22 mouse cellular contexts compared by ENCODE assay signal in genomic region chr7:49018478-49018914, GRCm38 (mm10).
DNase-seq lines count a peak whose midpoint lies in the region; ATAC-seq and TF ChIP-seq lines count a peak whose summit lies in the region.
"Had no signal": no experiment of that assay in that cellular context is flagged by ENCODE, and none has a peak within 500 bp of the region (broad histone marks: within the 10 kb centered on the region; RNA-seq: fewer than 3 reads in every experiment).

No protein-coding gene starts in this region.

- peaks cover 52% of the 10 kb centered on the region for H3K4me1 ChIP-seq in midbrain, embryonic 10.5 days
- 0 out of 2 replicates have a peak, but pooled peaks cover 2% of the 10 kb centered on the region for H3K4me1 ChIP-seq in midbrain, postnatal 0 days (ENCODE audit: insufficient read depth, low read length)
- H3K4me1 ChIP-seq in hindbrain, embryonic 14.5 days (replicated peaks; ENCODE audit: control insufficient read depth, insufficient read depth, low read length): peaks cover 56% of the 10 kb centered on the region
- H3K4me1 ChIP-seq in midbrain, embryonic 12.5 days: peaks cover 31% of the 10 kb centered on the region; the same call in 1 of the 2 replicates
- H3K4me1 ChIP-seq in neural tube, embryonic 15.5 days: peaks cover 54% of the 10 kb centered on the region
- H3K4me1 ChIP-seq: intestine, embryonic 15.5 days; liver, embryonic 12.5 days had no signal

- no peak for DNase-seq in midbrain, embryonic 10.5 days (ENCODE audit: low spot score)
- DNase-seq in midbrain, postnatal 0 days (ENCODE audit: low spot score): no peak
- no peak for DNase-seq in hindbrain, embryonic 14.5 days (ENCODE audit: low spot score)
- no peak for DNase-seq in layer of hippocampus, postnatal 10 days (ENCODE audit: low spot score in 2 of 2)
- DNase-seq in heart, postnatal 36 days: no peak
- DNase-seq: adrenal gland, adult 2 months; cerebellum, postnatal 36 days; heart, postnatal 14 days; layer of hippocampus, postnatal 36 days; right cerebral cortex, postnatal 14 days had no signal

- H3K36me3 ChIP-seq in midbrain, embryonic 10.5 days: no peaks in the 10 kb centered on the region
- H3K36me3 ChIP-seq in midbrain, postnatal 0 days (ENCODE audit: insufficient read depth, low read length): no peaks in the 10 kb centered on the region
- H3K36me3 ChIP-seq in hindbrain, embryonic 14.5 days (replicated peaks; ENCODE audit: control insufficient read depth, insufficient read depth): no peaks in the 10 kb centered on the region
- no peaks in the 10 kb centered on the region for H3K36me3 ChIP-seq in midbrain, embryonic 12.5 days
- H3K36me3 ChIP-seq in neural tube, embryonic 15.5 days: no peaks in the 10 kb centered on the region
- H3K36me3 ChIP-seq: G1E; intestine, embryonic 15.5 days; kidney, embryonic 15.5 days; liver, embryonic 12.5 days; lung, embryonic 15.5 days had no signal

- peaks cover 6% of the 10 kb centered on the region; the same call in 1 of the 2 replicates for H3K27me3 ChIP-seq in midbrain, embryonic 10.5 days (ENCODE audit: low read depth, poor library complexity, severe bottlenecking)
- H3K27me3 ChIP-seq in midbrain, postnatal 0 days (ENCODE audit: insufficient read depth, low read length): no peaks in the 10 kb centered on the region
- H3K27me3 ChIP-seq in hindbrain, embryonic 14.5 days (ENCODE audit: control insufficient read depth, insufficient read depth, low read length): no peaks in the 10 kb centered on the region
- H3K27me3 ChIP-seq in midbrain, embryonic 12.5 days: peaks cover 7% of the 10 kb centered on the region; the same call in 1 of the 2 replicates
- H3K27me3 ChIP-seq in neural tube, embryonic 15.5 days (replicated peaks): no peaks in the 10 kb centered on the region
- H3K27me3 ChIP-seq: intestine, embryonic 15.5 days; lung, embryonic 15.5 days had no signal

- H3K4me3 ChIP-seq in midbrain, embryonic 10.5 days: no peak overlapping the region
- H3K4me3 ChIP-seq in midbrain, postnatal 0 days (ENCODE audit: low read depth, low read length): no peak overlapping the region
- no peak overlapping the region for H3K4me3 ChIP-seq in hindbrain, embryonic 14.5 days (replicated peaks; ENCODE audit: low read length)
- H3K4me3 ChIP-seq in midbrain, embryonic 12.5 days: no peak overlapping the region
- no peak overlapping the region for H3K4me3 ChIP-seq in neural tube, embryonic 15.5 days (replicated peaks)
- H3K4me3 ChIP-seq: erythroblast, embryonic 14.5 days; intestine, embryonic 15.5 days; kidney, embryonic 15.5 days; liver, embryonic 12.5 days; lung, embryonic 15.5 days; myocyte had no signal

- H3K9ac ChIP-seq in midbrain, postnatal 0 days (replicated peaks; ENCODE audit: low read length, poor library complexity, severe bottlenecking): no peak overlapping the region
- H3K9ac ChIP-seq in hindbrain, embryonic 14.5 days: no peak overlapping the region
- no peak overlapping the region for H3K9ac ChIP-seq in midbrain, embryonic 12.5 days (replicated peaks)
- H3K9ac ChIP-seq in neural tube, embryonic 15.5 days (replicated peaks): no peak overlapping the region
- H3K9ac ChIP-seq: intestine, embryonic 15.5 days; kidney, embryonic 15.5 days; liver, embryonic 12.5 days; lung, embryonic 15.5 days had no signal

- no peak overlapping the region for H3K4me2 ChIP-seq in midbrain, postnatal 0 days (ENCODE audit: low read depth, low read length, poor library complexity, severe bottlenecking)
- H3K4me2 ChIP-seq in hindbrain, embryonic 14.5 days (replicated peaks): no peak overlapping the region
- no peak overlapping the region for H3K4me2 ChIP-seq in midbrain, embryonic 12.5 days (replicated peaks)
- no peak overlapping the region for H3K4me2 ChIP-seq in neural tube, embryonic 15.5 days
- H3K4me2 ChIP-seq: heart, embryonic 11.5 days; intestine, embryonic 15.5 days; kidney, embryonic 15.5 days; liver, embryonic 12.5 days; lung, embryonic 15.5 days had no signal

- no peak for TF ChIP-seq CTCF in midbrain, postnatal 0 days (IDR thresholded peaks at IDR 0.05)

- no peaks in the 10 kb centered on the region for H3K9me3 ChIP-seq in midbrain, embryonic 10.5 days (replicated peaks)
- no peaks in the 10 kb centered on the region for H3K9me3 ChIP-seq in midbrain, postnatal 0 days (ENCODE audit: low read length)
- H3K9me3 ChIP-seq in hindbrain, embryonic 14.5 days (ENCODE audit: control insufficient read depth, low read length): no peaks in the 10 kb centered on the region
- no peaks in the 10 kb centered on the region for H3K9me3 ChIP-seq in midbrain, embryonic 12.5 days
- H3K9me3 ChIP-seq in neural tube, embryonic 15.5 days (replicated peaks): no peaks in the 10 kb centered on the region
- H3K9me3 ChIP-seq: intestine, embryonic 15.5 days; kidney, embryonic 15.5 days; liver, embryonic 12.5 days; lung, embryonic 15.5 days had no signal

- peak overlapping the region; percentile 39; the same call in 1 of the 2 replicates for H3K27ac ChIP-seq in midbrain, embryonic 10.5 days (replicated peaks)
- H3K27ac ChIP-seq in midbrain, postnatal 0 days (ENCODE audit: low read depth, low read length): no peak overlapping the region
- peak overlapping the region; percentile 52 for H3K27ac ChIP-seq in hindbrain, embryonic 14.5 days
- peak overlapping the region; percentile 76 for H3K27ac ChIP-seq in midbrain, embryonic 12.5 days (replicated peaks)
- H3K27ac ChIP-seq in neural tube, embryonic 15.5 days (replicated peaks): peak overlapping the region; percentile 58; the same call in 1 of the 2 replicates
- H3K27ac ChIP-seq: intestine, embryonic 15.5 days; kidney, embryonic 15.5 days; liver, embryonic 12.5 days; lung, embryonic 15.5 days; macrophage had no signal

- no peak for ATAC-seq in midbrain, postnatal 0 days (ENCODE audit: low FRiP score)
- peak; percentile 59 for ATAC-seq in hindbrain, embryonic 14.5 days (ENCODE audit: low FRiP score)
- ATAC-seq in midbrain, embryonic 12.5 days (ENCODE audit: low FRiP score, low read depth): peak; percentile 66
- ATAC-seq in neural tube, embryonic 15.5 days (ENCODE audit: low FRiP score): peak; percentile 21; the same call in 1 of the 2 replicates
- no peak for ATAC-seq in erythroblast, adult 5-6 weeks (replicated peaks; ENCODE audit: low FRiP score, poor library complexity, severe bottlenecking)
- ATAC-seq: intestine, embryonic 15.5 days; liver, embryonic 12.5 days had no signal

- intact Hi-C loops in heart, postnatal 36 days (cut with DNase I): no loop called here

- 75% methylated on average over 7 of the region's 7 CpGs for WGBS in midbrain, embryonic 10.5 days
- WGBS in midbrain, postnatal 0 days: 38% methylated on average over 7 of the region's 7 CpGs
- 16% methylated on average over 7 of the region's 7 CpGs for WGBS in hindbrain, embryonic 14.5 days
- 50% methylated on average over 7 of the region's 7 CpGs for WGBS in midbrain, embryonic 12.5 days
- WGBS in neural tube, embryonic 15.5 days: 17% methylated on average over 7 of the region's 7 CpGs

Comparison
In these comparisons a context has a peak if more than half of its experiments do, and no peak if none do; other contexts are left out.
1. ATAC-seq: peak in hindbrain, embryonic 14.5 days (single experiment), midbrain, embryonic 12.5 days (single experiment) and neural tube, embryonic 15.5 days (single experiment); none in midbrain, postnatal 0 days (single experiment) and erythroblast, adult 5-6 weeks (single experiment).